Mouse (Mus musculus) kidney, adult 2 months (tissue): ENCODE data around the gene Tcf19.

Experiments used
- CTCF ChIP-seq: fragments of 200-500 bp; conservative IDR thresholded peaks from 2 replicates; pipeline ENCODE4 v1.5.1; 2011; ENCODE audit warnings: low read depth, mild to moderate bottlenecking, control low read depth, low read length, moderate library complexity, mixed read lengths; ENCODE audit not compliant: insufficient read depth, insufficient read length
- POLR2A ChIP-seq: fragments of 200-500 bp; IDR thresholded peaks from one replicate; pipeline ENCODE4 v1.6.1; 2011; ENCODE audit warnings: low read depth, low read length, control low read depth

DNA sequence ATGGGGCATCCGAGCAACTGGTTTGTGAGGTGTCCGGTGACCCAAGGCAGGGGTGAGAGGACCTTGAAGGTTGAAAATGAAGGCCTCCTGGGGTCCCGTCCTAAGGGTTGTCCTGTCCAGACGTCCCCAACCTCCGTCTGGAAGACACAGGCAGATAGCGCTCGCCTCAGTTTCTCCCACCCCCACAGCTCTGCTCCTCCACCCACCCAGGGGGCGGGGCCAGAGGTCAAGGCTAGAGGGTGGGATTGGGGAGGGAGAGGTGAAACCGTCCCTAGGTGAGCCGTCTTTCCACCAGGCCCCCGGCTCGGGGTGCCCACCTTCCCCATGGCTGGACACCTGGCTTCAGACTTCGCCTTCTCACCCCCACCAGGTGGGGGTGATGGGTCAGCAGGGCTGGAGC lies 10.8 kb downstream of the Tcf19 start, which contains the start of gene Pou5f1:
- TF ChIP-seq POLR2A (no peak), CTCF (no peak)
